ENCODE assay signal across 10 mouse cellular contexts in the genomic region with DNA sequence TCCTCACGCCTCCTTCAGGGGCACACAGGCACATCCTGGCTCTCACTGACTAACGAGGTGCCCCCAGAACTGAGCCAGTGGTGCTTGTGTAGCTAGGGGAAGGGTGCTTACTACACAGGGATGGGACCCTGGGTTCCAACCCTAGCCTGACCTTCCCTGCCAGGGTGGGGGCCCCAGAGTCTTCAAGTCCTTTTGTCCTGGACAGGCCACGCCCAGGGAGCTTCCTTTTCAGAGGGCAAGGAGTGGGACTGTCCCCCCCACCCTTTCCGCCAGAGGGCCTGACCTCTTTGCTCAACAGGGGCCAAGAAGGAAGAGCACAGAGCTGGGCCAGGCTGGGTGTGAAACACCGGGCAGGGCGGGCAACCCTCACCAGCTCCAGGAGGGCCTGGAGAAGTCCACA. TPM values are rescaled to one million over a fixed set of nuclear protein-coding genes. Genes with fewer than 3 reads are reported as not detected.
A peak's percentile ranks its signal among the peaks of the same experiment; 100 is the strongest.
DNase-seq lines count a peak whose midpoint lies in the region; ATAC-seq and TF ChIP-seq lines count a peak whose summit lies in the region.
"Had no signal": no experiment of that assay in that cellular context is flagged by ENCODE, and none has a peak within 500 bp of the region (broad histone marks: within the 10 kb centered on the region; RNA-seq: fewer than 3 reads in every experiment).

No protein-coding gene starts in this region.

- intact Hi-C loops in left cerebral cortex, postnatal 25 days (cut with DNase I) = no loop called here

- no peak for TF ChIP-seq CTCF in kidney, postnatal 0 days (IDR thresholded peaks at IDR 0.05; ENCODE audit: low read depth)

- no peak overlapping the region for H3K4me2 ChIP-seq in kidney, embryonic 15.5 days
- H3K4me2 ChIP-seq in kidney, postnatal 0 days (ENCODE audit: low read length) = no peak overlapping the region

- no peak overlapping the region for H3K9ac ChIP-seq in kidney, embryonic 15.5 days
- no peak overlapping the region for H3K9ac ChIP-seq in kidney, postnatal 0 days (ENCODE audit: low read depth, low read length)

- peak; percentile 84 for DNase-seq in kidney, adult 11 months
- no peak for DNase-seq in embryonic facial prominence, embryonic 10.5 days (ENCODE audit: low spot score)
- DNase-seq in kidney, postnatal 0 days (ENCODE audit: low spot score) = no peak
- peak; percentile 87 for DNase-seq in lung, postnatal 36 days
- no peak for DNase-seq in left cerebral cortex, postnatal 25 days (ENCODE audit: low spot score in 2 of 2)
- DNase-seq in layer of hippocampus, adult 18-20 months (ENCODE audit: low spot score in 2 of 2) = no peak
- no peak for DNase-seq in testis, postnatal 10 days (ENCODE audit: low spot score)
- DNase-seq: thymus, postnatal 4 days had no signal

- no peak overlapping the region for H3K27ac ChIP-seq in kidney, embryonic 15.5 days
- peak overlapping the region; percentile 55; the same call in 1 of the 2 replicates for H3K27ac ChIP-seq in embryonic facial prominence, embryonic 10.5 days (replicated peaks)
- H3K27ac ChIP-seq in kidney, postnatal 0 days = peak overlapping the region; percentile 42; the same call in 1 of the 2 replicates

- no peaks in the 10 kb centered on the region for H3K9me3 ChIP-seq in kidney, embryonic 15.5 days (replicated peaks)
- H3K9me3 ChIP-seq in embryonic facial prominence, embryonic 10.5 days = no peaks in the 10 kb centered on the region
- no peaks in the 10 kb centered on the region for H3K9me3 ChIP-seq in kidney, postnatal 0 days (replicated peaks; ENCODE audit: low read length)
- H3K9me3 ChIP-seq: megakaryocyte, embryonic 14.5 days had no signal

- H3K36me3 ChIP-seq in kidney, embryonic 15.5 days = no peaks in the 10 kb centered on the region
- no peaks in the 10 kb centered on the region for H3K36me3 ChIP-seq in embryonic facial prominence, embryonic 10.5 days (replicated peaks)
- H3K36me3 ChIP-seq in kidney, postnatal 0 days (ENCODE audit: insufficient read depth, low read length) = no peaks in the 10 kb centered on the region

- peaks cover 50% of the 10 kb centered on the region for H3K4me1 ChIP-seq in kidney, embryonic 15.5 days
- peaks cover 29% of the 10 kb centered on the region for H3K4me1 ChIP-seq in embryonic facial prominence, embryonic 10.5 days
- H3K4me1 ChIP-seq in kidney, postnatal 0 days (replicated peaks; ENCODE audit: insufficient read depth, low read length) = peaks cover 5% of the 10 kb centered on the region; the same call in 1 of the 2 replicates
- H3K4me1 ChIP-seq: megakaryocyte, embryonic 14.5 days had no signal

- 72% methylated on average over 6 of the region's 6 CpGs for WGBS in kidney, embryonic 15.5 days
- WGBS in embryonic facial prominence, embryonic 10.5 days = 70% methylated on average over 6 of the region's 6 CpGs
- 73% methylated on average over 6 of the region's 6 CpGs for WGBS in kidney, postnatal 0 days

- H3K4me3 ChIP-seq in kidney, embryonic 15.5 days (replicated peaks) = no peak overlapping the region
- no peak overlapping the region for H3K4me3 ChIP-seq in embryonic facial prominence, embryonic 10.5 days
- H3K4me3 ChIP-seq in kidney, postnatal 0 days (replicated peaks; ENCODE audit: low read depth, low read length) = no peak overlapping the region
- H3K4me3 ChIP-seq: megakaryocyte, embryonic 14.5 days had no signal

- no peaks in the 10 kb centered on the region for H3K27me3 ChIP-seq in kidney, embryonic 15.5 days
- no peaks in the 10 kb centered on the region for H3K27me3 ChIP-seq in embryonic facial prominence, embryonic 10.5 days (replicated peaks; ENCODE audit: low read depth, poor library complexity, severe bottlenecking)
- H3K27me3 ChIP-seq in kidney, postnatal 0 days (ENCODE audit: insufficient read depth, low read length) = no peaks in the 10 kb centered on the region

- no peak for ATAC-seq in kidney, embryonic 15.5 days (replicated peaks; ENCODE audit: low FRiP score)
- no peak; the same call in 1 of the 2 replicates for ATAC-seq in kidney, postnatal 0 days (replicated peaks; ENCODE audit: low FRiP score, low read depth)

RNA-seq across cellular contexts. Expression of a gene that starts 58.4 kb away (rescaled TPM):
- polyA plus RNA-seq in kidney, embryonic 15.5 days (2015; fragmentation: Nextera tagmentation; extraction: Ambion mirVana) = 9.5 and 10.2 TPM in 2 replicates
- 6.4 and 7.0 TPM in 2 replicates for polyA plus RNA-seq in embryonic facial prominence, embryonic 10.5 days (2016; fragmentation: Nextera tagmentation; extraction: Ambion mirVana)
- 10.7 and 11.8 TPM in 2 replicates for polyA plus RNA-seq in kidney, postnatal 0 days (2015; fragmentation: Nextera tagmentation; extraction: Ambion mirVana)
- total RNA-seq in left cerebral cortex, postnatal 25 days (2021) = 10 to 100 TPM; 63.5 to 70.3 TPM
- 10 to 100 TPM; 45.8 to 49.9 TPM for total RNA-seq in layer of hippocampus, adult 18-20 months (2021)

Comparison
In these comparisons a context has a peak if more than half of its experiments do, and no peak if none do; other contexts are left out.
1. DNase-seq: peak in kidney, adult 11 months (single experiment) and lung, postnatal 36 days (single experiment); none in embryonic facial prominence, embryonic 10.5 days (single experiment), kidney, postnatal 0 days (single experiment), left cerebral cortex, postnatal 25 days (0 of 2), layer of hippocampus, adult 18-20 months (0 of 2) and testis, postnatal 10 days (single experiment).